Mouse (Mus musculus): Measurements from ENCODE around the gene Sipa1l1. TPM values are rescaled to one million over a fixed set of nuclear protein-coding genes. Genes with fewer than 3 reads are reported as not detected.
A peak's percentile ranks its signal among the peaks of the same experiment; 100 is the strongest.

Sipa1l1 gene
- polyA plus RNA-seq, 1 experiment from 2014 or later, result 32.8 TPM

DNA sequence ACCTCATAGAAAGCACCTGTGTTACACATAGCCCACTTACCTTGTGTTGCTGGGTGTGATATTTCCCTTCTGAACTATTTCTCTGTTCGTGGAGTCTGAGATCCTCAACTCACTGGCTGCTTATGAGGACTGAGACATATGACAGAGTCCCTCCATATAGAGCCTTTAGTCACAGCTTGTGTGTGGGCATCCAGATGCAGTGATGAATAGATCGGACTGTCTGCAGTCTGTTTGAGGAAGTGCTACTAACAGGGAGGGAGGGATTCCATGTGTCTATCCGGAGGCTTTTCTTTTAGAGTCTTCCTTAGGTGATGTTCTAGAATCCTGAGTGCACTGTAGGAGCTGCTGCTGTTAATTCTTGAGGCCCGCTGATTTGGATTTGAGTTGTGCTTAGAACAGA, 165.4 kb downstream of the Sipa1l1 start:
- no peaks in the 10 kb centered on the region for H3K36me3 ChIP-seq (ENCODE audit: control insufficient read depth, insufficient read depth, low read length)
- no peak overlapping the region; the same call in 1 of the 2 replicates for H3K27ac ChIP-seq (ENCODE audit: low read length)
- no peak overlapping the region for H3K4me2 ChIP-seq (ENCODE audit: low read depth, low read length)
- H3K4me3 ChIP-seq (replicated peaks; ENCODE audit: low read length), result no peak overlapping the region
- peaks cover 9% of the 10 kb centered on the region for H3K4me1 ChIP-seq (ENCODE audit: control insufficient read depth, insufficient read depth, low read length)
- 58% methylated on average over 4 of the region's 4 CpGs for WGBS
- H3K9ac ChIP-seq (ENCODE audit: low read length), result no peak overlapping the region
- H3K9me3 ChIP-seq (replicated peaks; ENCODE audit: control insufficient read depth, low read length), result no peaks in the 10 kb centered on the region
- H3K27me3 ChIP-seq (ENCODE audit: control insufficient read depth, insufficient read depth, low read length), result no peaks in the 10 kb centered on the region
- ATAC-seq (ENCODE audit: insufficient read depth, low FRiP score), result 0 out of 2 replicates have a peak, but pooled peaks have one; percentile 21

DNA sequence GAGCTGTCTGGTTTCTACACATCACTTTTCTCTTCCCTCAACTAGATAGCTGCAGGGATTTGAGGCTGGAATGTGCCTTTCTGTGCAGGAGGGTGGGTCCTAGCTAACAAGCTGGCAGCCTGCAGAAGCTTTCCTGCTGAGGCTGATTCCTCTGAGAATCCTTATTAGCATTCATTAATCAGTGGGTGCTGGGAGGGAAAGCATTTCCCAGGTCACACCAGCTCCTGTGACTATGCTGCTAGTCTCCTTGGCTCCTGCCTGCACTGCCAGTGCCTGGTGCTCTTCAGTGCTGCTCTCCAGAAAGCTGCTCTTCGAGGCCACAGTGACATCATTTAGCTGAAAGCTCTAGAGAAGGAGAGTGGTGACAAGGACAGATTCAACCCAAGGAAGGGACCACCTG, 166.0 kb downstream of the Sipa1l1 start:
- no peaks in the 10 kb centered on the region for H3K36me3 ChIP-seq (ENCODE audit: control insufficient read depth, insufficient read depth, low read length)
- ATAC-seq (ENCODE audit: insufficient read depth, low FRiP score), result peak; percentile 26; the same call in 1 of the 2 replicates
- WGBS, result 3% methylated on average over 1 of the region's 1 CpGs
- no peak overlapping the region for H3K9ac ChIP-seq (ENCODE audit: low read length)
- no peaks in the 10 kb centered on the region for H3K9me3 ChIP-seq (replicated peaks; ENCODE audit: control insufficient read depth, low read length)
- peak overlapping the region; percentile 29; the same call in 1 of the 2 replicates for H3K27ac ChIP-seq (ENCODE audit: low read length)
- H3K4me2 ChIP-seq (ENCODE audit: low read depth, low read length), result no peak overlapping the region
- no peak overlapping the region for H3K4me3 ChIP-seq (replicated peaks; ENCODE audit: low read length)
- no peaks in the 10 kb centered on the region for H3K27me3 ChIP-seq (ENCODE audit: control insufficient read depth, insufficient read depth, low read length)
- H3K4me1 ChIP-seq (ENCODE audit: control insufficient read depth, insufficient read depth, low read length), result peaks cover 13% of the 10 kb centered on the region

DNA sequence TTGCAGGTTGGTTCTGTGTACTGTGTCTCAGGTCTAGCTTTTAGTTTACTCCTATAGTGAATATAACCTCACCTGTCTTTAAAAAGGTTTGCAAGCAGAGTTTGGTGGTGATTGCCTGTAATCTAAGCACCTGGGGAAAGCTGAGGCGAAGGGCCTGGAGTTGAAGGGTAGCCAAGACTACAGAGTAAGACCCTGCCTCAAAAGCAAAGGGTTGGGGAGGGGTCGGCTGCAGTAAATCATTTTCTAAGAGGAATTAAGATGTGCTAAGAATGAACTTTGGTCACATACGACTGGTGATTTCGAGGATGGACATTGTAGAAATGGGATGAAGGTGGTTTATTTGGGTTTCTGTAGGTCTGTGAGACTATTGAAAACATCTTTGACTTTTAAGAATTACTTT, 169.4 kb downstream of the Sipa1l1 start:
- Histone ChIP-seq H3K27ac (ENCODE audit: low read length) (no peak overlapping the region), H3K4me2 (ENCODE audit: low read depth, low read length) (0 out of 2 replicates have a peak overlapping the region, but pooled peaks have one; percentile 44)
- ATAC-seq (ENCODE audit: insufficient read depth, low FRiP score), result no peak

DNA sequence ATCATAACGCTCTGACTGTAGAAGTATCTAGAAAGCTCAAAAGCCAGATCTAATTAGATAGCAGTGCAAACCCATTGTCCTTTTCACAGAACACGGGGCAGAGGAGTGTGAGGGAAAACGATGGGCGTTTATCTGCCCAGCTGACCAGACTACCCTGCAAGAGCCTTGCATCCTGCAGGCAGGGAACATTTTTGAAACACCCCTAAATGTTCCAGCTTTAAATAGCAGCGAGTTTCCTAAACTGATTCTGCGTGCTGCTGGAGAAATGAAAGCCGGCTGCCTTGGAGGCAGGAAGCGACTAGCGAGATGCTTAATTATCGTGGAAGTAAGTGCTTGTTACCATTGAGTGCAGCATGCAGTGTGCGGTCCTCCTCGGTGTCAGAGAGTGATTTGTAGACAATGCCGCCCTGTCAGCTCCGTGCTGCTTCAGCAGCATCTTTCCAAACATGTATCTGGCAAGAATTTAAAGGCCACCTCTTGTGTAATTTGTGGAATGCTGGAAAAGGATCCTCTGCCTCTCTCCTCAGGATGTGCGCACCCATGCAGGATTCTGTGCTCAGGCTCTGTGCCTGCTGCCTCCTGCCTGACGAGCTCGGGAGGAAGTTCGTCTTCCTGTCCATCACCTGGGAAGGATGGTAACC, 170.2 kb downstream of the Sipa1l1 start:
- Histone ChIP-seq H3K4me1 (ENCODE audit: control insufficient read depth, insufficient read depth, low read length) (peaks cover 13% of the 10 kb centered on the region), H3K4me3 (replicated peaks; ENCODE audit: low read length) (peak overlapping the region; percentile 23), H3K27me3 (ENCODE audit: control insufficient read depth, insufficient read depth, low read length) (no peaks in the 10 kb centered on the region), H3K36me3 (ENCODE audit: control insufficient read depth, insufficient read depth, low read length) (peaks cover 12% of the 10 kb centered on the region; the same call in 1 of the 2 replicates), H3K27ac (ENCODE audit: low read length) (peak overlapping the region; percentile 65), H3K9ac (ENCODE audit: low read length) (peak overlapping the region; percentile 55), H3K9me3 (replicated peaks; ENCODE audit: control insufficient read depth, low read length) (no peaks in the 10 kb centered on the region), H3K4me2 (ENCODE audit: low read depth, low read length) (peak overlapping the region; percentile 44)
- WGBS, result 25% methylated on average over 18 of the region's 18 CpGs
- ATAC-seq (ENCODE audit: insufficient read depth, low FRiP score), result no peak

More for the DNA sequence above, 169.4 kb downstream of the Sipa1l1 start:
- Histone ChIP-seq H3K27me3 (ENCODE audit: control insufficient read depth, insufficient read depth, low read length) (no peaks in the 10 kb centered on the region), H3K36me3 (ENCODE audit: control insufficient read depth, insufficient read depth, low read length) (peaks cover 12% of the 10 kb centered on the region; the same call in 1 of the 2 replicates), H3K9me3 (replicated peaks; ENCODE audit: control insufficient read depth, low read length) (no peaks in the 10 kb centered on the region), H3K4me3 (replicated peaks; ENCODE audit: low read length) (no peak overlapping the region), H3K9ac (ENCODE audit: low read length) (no peak overlapping the region), H3K4me1 (ENCODE audit: control insufficient read depth, insufficient read depth, low read length) (peaks cover 13% of the 10 kb centered on the region)
- 77% methylated on average over 4 of the region's 4 CpGs for WGBS

DNA sequence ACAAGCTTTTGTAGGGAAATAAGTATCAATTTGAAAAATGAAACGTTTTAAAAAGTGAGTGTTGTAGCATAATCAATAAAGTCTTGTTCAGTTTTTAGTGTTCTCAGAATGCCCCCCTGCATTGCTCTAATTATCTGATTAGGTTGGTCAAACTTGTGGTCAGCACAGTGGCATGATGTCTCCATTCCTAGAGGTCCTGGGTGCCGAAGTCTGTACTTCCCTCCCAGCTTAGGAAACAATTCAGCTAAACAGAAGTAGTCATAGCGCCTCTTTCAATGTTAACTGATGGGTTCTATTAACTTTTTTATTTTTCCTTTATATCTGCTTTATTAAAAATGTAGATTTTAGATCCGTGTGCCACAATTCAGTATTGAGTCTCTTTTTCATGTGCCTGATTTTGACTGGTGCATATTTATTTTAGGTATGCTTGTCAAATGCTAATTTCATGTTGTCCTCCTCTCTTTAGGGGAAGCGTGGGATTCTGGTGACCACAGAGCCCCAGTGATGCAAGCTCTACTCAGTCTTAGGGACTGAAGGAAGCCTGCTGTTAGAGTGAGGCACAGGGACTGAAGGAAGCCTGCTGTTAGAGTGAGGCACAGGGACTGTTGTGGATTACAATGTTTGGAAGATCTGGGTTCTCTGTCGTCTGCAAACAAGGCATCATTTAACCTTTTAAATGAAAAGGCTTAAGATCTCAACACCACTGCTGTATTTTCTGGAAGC, 171.2 kb downstream of the Sipa1l1 start:
- no peak overlapping the region for H3K27ac ChIP-seq (ENCODE audit: low read length)
- 59% methylated on average over 6 of the region's 6 CpGs for WGBS
- no peak for ATAC-seq (ENCODE audit: insufficient read depth, low FRiP score)

DNA sequence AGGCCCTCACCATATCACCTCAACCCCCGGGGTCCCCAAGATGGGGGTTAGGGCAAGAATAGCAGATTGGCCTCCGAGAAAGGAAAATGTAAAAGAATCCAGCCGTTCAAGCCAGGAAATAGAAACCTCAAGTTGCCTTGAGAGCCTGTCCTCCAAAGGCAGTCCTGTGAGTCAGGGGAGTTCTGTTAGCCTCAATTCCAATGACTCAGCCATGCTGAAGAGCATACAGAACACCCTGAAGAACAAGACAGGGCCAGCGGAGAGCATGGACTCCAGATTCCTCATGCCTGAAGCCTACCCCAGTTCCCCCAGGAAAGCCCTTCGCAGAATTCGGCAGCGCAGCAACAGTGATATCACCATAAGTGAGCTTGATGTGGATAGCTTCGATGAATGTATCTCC, 172.1 kb downstream of the Sipa1l1 start:
- Histone ChIP-seq H3K9ac (ENCODE audit: low read length) (no peak overlapping the region), H3K27me3 (ENCODE audit: control insufficient read depth, insufficient read depth, low read length) (no peaks in the 10 kb centered on the region), H3K4me1 (ENCODE audit: control insufficient read depth, insufficient read depth, low read length) (peaks cover 6% of the 10 kb centered on the region), H3K9me3 (replicated peaks; ENCODE audit: control insufficient read depth, low read length) (no peaks in the 10 kb centered on the region), H3K27ac (ENCODE audit: low read length) (peak overlapping the region; percentile 11; the same call in 1 of the 2 replicates), H3K4me3 (replicated peaks; ENCODE audit: low read length) (no peak overlapping the region), H3K4me2 (ENCODE audit: low read depth, low read length) (no peak overlapping the region), H3K36me3 (ENCODE audit: control insufficient read depth, insufficient read depth, low read length) (peaks cover 12% of the 10 kb centered on the region; the same call in 1 of the 2 replicates)
- WGBS, result 87% methylated on average over 8 of the region's 8 CpGs
- no peak for ATAC-seq (ENCODE audit: insufficient read depth, low FRiP score)

More for the DNA sequence above, 171.2 kb downstream of the Sipa1l1 start:
- Histone ChIP-seq H3K4me3 (replicated peaks; ENCODE audit: low read length) (no peak overlapping the region), H3K9ac (ENCODE audit: low read length) (no peak overlapping the region), H3K4me2 (ENCODE audit: low read depth, low read length) (peak overlapping the region; percentile 44; the same call in 1 of the 2 replicates), H3K36me3 (ENCODE audit: control insufficient read depth, insufficient read depth, low read length) (peaks cover 12% of the 10 kb centered on the region; the same call in 1 of the 2 replicates), H3K27me3 (ENCODE audit: control insufficient read depth, insufficient read depth, low read length) (no peaks in the 10 kb centered on the region), H3K9me3 (replicated peaks; ENCODE audit: control insufficient read depth, low read length) (no peaks in the 10 kb centered on the region), H3K4me1 (ENCODE audit: control insufficient read depth, insufficient read depth, low read length) (peaks cover 7% of the 10 kb centered on the region)

DNA sequence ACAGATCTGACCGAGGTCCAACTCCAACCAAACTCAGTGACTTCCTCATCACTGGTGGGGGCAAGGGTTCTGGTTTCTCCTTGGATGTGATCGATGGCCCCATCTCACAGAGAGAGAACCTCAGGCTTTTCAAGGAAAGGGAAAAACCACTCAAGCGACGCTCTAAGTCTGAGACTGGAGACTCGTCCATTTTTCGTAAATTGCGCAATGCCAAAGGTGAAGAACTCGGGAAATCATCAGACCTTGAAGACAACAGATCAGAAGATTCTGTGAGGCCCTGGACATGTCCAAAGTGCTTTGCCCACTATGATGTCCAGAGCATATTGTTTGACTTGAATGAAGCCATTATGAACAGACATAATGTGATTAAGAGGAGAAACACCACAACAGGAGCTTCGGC, 172.6 kb downstream of the Sipa1l1 start:
- Histone ChIP-seq H3K27ac (ENCODE audit: low read length) (no peak overlapping the region), H3K27me3 (ENCODE audit: control insufficient read depth, insufficient read depth, low read length) (no peaks in the 10 kb centered on the region), H3K4me3 (replicated peaks; ENCODE audit: low read length) (no peak overlapping the region), H3K9me3 (replicated peaks; ENCODE audit: control insufficient read depth, low read length) (no peaks in the 10 kb centered on the region), H3K9ac (ENCODE audit: low read length) (no peak overlapping the region), H3K4me2 (ENCODE audit: low read depth, low read length) (no peak overlapping the region), H3K36me3 (ENCODE audit: control insufficient read depth, insufficient read depth, low read length) (peaks cover 12% of the 10 kb centered on the region; the same call in 1 of the 2 replicates), H3K4me1 (ENCODE audit: control insufficient read depth, insufficient read depth, low read length) (peaks cover 6% of the 10 kb centered on the region)
- no peak for ATAC-seq (ENCODE audit: insufficient read depth, low FRiP score)
- WGBS, result 95% methylated on average over 9 of the region's 9 CpGs

DNA sequence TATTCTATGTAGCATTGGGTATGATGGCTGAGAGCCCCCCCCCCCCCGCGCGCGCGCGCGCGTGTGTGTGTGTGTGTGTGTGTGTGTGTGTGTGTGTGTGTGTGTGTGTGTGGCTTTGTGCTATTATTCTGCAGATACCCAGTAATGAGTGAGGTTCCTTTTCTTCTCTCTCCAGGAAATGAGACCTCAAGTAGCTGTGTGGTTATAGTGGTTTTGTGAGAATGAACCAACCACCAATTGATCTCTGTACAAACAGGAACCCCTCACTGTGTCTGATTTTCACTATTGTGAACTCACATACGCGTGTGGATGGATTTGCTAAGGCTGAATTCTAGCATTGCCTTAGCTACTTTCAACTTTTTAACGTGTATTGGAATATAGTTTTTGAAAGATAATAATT, 181.0 kb downstream of the Sipa1l1 start:
- ATAC-seq (ENCODE audit: insufficient read depth, low FRiP score), result no peak
- Histone ChIP-seq H3K4me3 (replicated peaks; ENCODE audit: low read length) (no peak overlapping the region), H3K4me1 (ENCODE audit: control insufficient read depth, insufficient read depth, low read length) (peaks cover 6% of the 10 kb centered on the region; the same call in 1 of the 2 replicates), H3K9ac (ENCODE audit: low read length) (no peak overlapping the region), H3K27ac (ENCODE audit: low read length) (no peak overlapping the region), H3K36me3 (ENCODE audit: control insufficient read depth, insufficient read depth, low read length) (no peaks in the 10 kb centered on the region), H3K4me2 (ENCODE audit: low read depth, low read length) (no peak overlapping the region), H3K27me3 (ENCODE audit: control insufficient read depth, insufficient read depth, low read length) (no peaks in the 10 kb centered on the region), H3K9me3 (replicated peaks; ENCODE audit: control insufficient read depth, low read length) (no peaks in the 10 kb centered on the region)
- 84% methylated on average over 7 of the region's 11 CpGs for WGBS

DNA sequence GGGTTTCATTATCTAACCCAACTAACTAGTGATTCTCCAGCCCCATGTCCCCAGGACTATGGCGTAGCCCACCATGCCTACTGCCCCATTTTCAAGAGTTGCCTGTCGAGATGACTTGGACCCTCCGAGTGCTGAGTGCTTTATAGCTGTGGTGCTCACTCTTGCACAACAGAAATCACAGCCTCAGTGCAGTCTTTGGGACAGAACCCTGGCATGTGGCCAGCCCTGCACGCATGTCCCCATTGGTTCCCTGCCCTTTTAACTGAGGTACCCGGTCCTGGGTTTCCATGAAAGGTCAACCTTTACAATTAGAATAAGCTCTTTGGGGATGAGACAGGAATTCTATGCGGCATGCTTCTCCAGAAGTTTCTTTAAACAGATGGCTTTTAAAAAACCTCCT, 181.8 kb downstream of the Sipa1l1 start:
- Histone ChIP-seq H3K4me1 (ENCODE audit: control insufficient read depth, insufficient read depth, low read length) (peaks cover 6% of the 10 kb centered on the region; the same call in 1 of the 2 replicates), H3K4me3 (replicated peaks; ENCODE audit: low read length) (no peak overlapping the region), H3K9ac (ENCODE audit: low read length) (no peak overlapping the region), H3K4me2 (ENCODE audit: low read depth, low read length) (no peak overlapping the region), H3K36me3 (ENCODE audit: control insufficient read depth, insufficient read depth, low read length) (no peaks in the 10 kb centered on the region), H3K27ac (ENCODE audit: low read length) (no peak overlapping the region), H3K9me3 (replicated peaks; ENCODE audit: control insufficient read depth, low read length) (no peaks in the 10 kb centered on the region), H3K27me3 (ENCODE audit: control insufficient read depth, insufficient read depth, low read length) (no peaks in the 10 kb centered on the region)
- WGBS, result 67% methylated on average over 6 of the region's 6 CpGs
- ATAC-seq (ENCODE audit: insufficient read depth, low FRiP score), result no peak

Data from stomach, embryonic 16.5 days (tissue).